Mouse (Mus musculus): Measurements from ENCODE around the gene Tnnc2.

DNA sequence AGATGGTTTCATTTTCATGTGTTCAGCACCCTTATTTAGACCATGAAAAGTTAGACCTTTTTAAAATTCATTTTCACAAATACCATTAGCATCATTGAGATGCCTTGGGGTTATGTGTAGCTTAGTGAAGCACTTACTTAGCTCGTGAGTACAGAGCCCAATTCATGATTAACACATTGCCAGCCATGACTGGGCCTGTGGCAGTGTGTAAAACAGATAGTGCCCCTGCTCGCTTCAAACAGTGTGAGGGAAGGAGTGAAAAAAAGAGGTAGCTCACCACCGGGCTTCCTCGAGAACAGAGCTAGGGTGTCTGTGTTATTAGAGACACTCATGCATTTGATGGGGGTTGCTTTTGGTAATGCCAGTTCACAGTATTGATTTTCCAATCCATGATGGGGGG lies 31.6 kb downstream of the Tnnc2 start:
- no peak for TF ChIP-seq CTCF (IDR thresholded peaks at IDR 0.05; ENCODE audit: extremely low read depth, insufficient read length, insufficient replicate concordance, low read depth, low read length)
- no peak for TF ChIP-seq POLR2A (IDR thresholded peaks at IDR 0.05; ENCODE audit: low read depth, low read length)

Data from small intestine, adult 2 months (tissue).